Mouse (Mus musculus): Measurements from ENCODE around the gene Aen.

DNA sequence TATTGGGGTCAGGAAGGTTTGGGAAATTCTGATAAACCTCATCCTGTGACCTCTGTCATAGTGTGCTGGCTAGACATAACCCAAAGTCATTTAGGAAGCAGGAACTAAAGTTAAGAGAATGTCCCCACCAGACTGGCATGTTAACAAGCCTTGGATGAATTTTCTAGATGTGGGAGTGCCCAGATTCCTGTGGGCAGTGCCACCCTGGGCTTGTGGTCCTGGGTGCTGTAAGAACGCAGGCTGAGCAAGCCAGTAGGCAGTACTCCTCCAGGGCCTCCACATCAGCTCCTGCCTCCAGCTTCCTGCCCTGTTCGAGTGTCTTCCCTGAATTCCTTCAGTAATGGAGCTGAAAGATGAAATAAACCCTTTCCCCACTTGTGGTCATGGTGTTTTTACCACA, 8.5 kb downstream of the Aen start:
- no peak for TF ChIP-seq CTCF (IDR thresholded peaks at IDR 0.05; ENCODE audit: low read depth)
- no peak for TF ChIP-seq EP300 (IDR thresholded peaks at IDR 0.05; ENCODE audit: low read depth)
